Mouse (Mus musculus): ENCODE results near the gene Gm11757. TPM values are rescaled to one million over a fixed set of nuclear protein-coding genes. Genes with fewer than 3 reads are reported as not detected.
"Not testable (repeated sequence)": the region's sequence is repeated elsewhere in the genome, so short reads cannot be mapped to it uniquely, and the experiment has no call there.

Gene Gm11757
- not detected for total RNA-seq (2021)
- long read RNA-seq, experiment 1: 0 reads
- long read RNA-seq, experiment 2: 0 reads

GRCm38 (mm10) chr4:73891012-73891411, at the start of gene Gm11757:
Gene Gm11757, minus strand, starts transcription at chr4:73891112.
- DNase-seq (ENCODE audit: low spot score): not testable (repeated sequence)

- DNase-seq (ENCODE audit: low spot score): not testable (repeated sequence)
Observed at GRCm38 (mm10) chr4:73920660-73921059, 29.7 kb upstream of the Gm11757 start, which contains the start of gene Gm11756. Gene Gm11756, minus strand, starts transcription at chr4:73920760.

GRCm38 (mm10) chr4:73905853-73906252, 14.9 kb upstream of the Gm11757 start, which contains the start of gene Gm13871:
Gene Gm13871, minus strand, starts transcription at chr4:73905953.
- DNase-seq (ENCODE audit: low spot score): not testable (repeated sequence)

- not testable (repeated sequence) for DNase-seq (ENCODE audit: low spot score)
Observed at GRCm38 (mm10) chr4:73876166-73876565, 14.7 kb downstream of the Gm11757 start, which contains the start of gene Gm11758. Gene Gm11758, minus strand, starts transcription at chr4:73876266.

Other genes starting within 250 kb of the Gm11757 start
- gene Gm11239, start 222.8 kb downstream of the Gm11757 start, total RNA-seq (2021): not detected
- not detected for gene Gm428, start 207.6 kb downstream of the Gm11757 start, total RNA-seq (2021)
- gene Rasef, start 100.1 kb downstream of the Gm11757 start, total RNA-seq (2021): not detected
- gene Gm11758, start 14.8 kb downstream of the Gm11757 start, total RNA-seq (2021): not detected
- gene Gm13871, start 14.8 kb upstream of the Gm11757 start, total RNA-seq (2021): not detected
- gene Gm11756, start 29.6 kb upstream of the Gm11757 start, total RNA-seq (2021): 1 to 10 TPM in 1 of 2 experiments, under 1 TPM in 1; 0.91 to 1.7 TPM
- 100 to 1,000 TPM; 130 to 168 TPM for gene 2310002L09Rik, start 59.7 kb upstream of the Gm11757 start, total RNA-seq (2021)
- under 1 TPM; 0.21 to 0.30 TPM for gene Frmd3, start 122.3 kb upstream of the Gm11757 start, total RNA-seq (2021)